Mouse (Mus musculus): ENCODE results near the gene Cd34.

The Cd34 gene

GRCm38 (mm10) chr1:195006267-195006666, 67.6 kb downstream of the Cd34 start:
- DNase-seq (ENCODE audit: low read depth, low spot score) = no peak
